Mouse (Mus musculus): ENCODE data around the gene Mrps16. TPM values are rescaled to one million over a fixed set of nuclear protein-coding genes. Genes with fewer than 3 reads are reported as not detected.

The Mrps16 gene
- 17.7 and 18.6 TPM in 2 replicates for polyA plus RNA-seq (2012; ENCODE audit: insufficient read depth, low replicate concordance)

GRCm38 (mm10) chr14:20393205-20393913, at the start of gene Mrps16:
Gene Mrps16, minus strand, starts transcription at chr14:20393634.
- Histone ChIP-seq H3K9me3 (no peaks in the 10 kb centered on the region), H3K36me3 (replicated peaks; ENCODE audit: low read length) (peaks cover 27% of the 10 kb centered on the region), H3K27me3 (replicated peaks) (peaks cover 1% of the 10 kb centered on the region), H3K4me3 (replicated peaks) (peak within 1 kb of the TSS; percentile 99), H3K4me1 (peaks cover 32% of the 10 kb centered on the region)
- no peak for TF ChIP-seq FLI1 (IDR thresholded peaks at IDR 0.05; ENCODE audit: low read length)
- no peak for TF ChIP-seq GATA1 (IDR thresholded peaks at IDR 0.05; ENCODE audit: borderline replicate concordance, low read length)

DNA sequence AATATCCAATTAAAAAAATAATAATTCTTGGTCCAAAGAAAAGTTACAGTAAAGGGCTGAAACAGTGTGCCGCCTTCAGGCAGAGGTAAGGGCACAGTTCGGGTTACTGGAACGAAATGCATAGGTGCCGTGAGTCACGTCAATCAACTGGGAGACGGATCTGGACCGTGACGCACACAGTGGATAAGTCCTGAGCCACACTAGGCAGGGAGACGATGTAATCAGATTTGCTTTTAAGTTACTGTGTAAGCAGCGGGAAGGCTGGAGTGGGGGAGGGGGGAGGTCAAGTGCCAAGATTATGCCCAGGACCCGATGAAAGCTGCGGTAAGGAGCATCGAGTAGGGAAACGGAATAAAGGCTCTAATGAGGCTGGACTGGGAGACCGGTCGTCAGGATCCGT, 48.8 kb upstream of the Mrps16 start:
- H3K4me3 ChIP-seq (replicated peaks), result no peak overlapping the region
- peaks cover 2% of the 10 kb centered on the region for H3K27me3 ChIP-seq (replicated peaks)
- H3K4me1 ChIP-seq, result peaks cover 1% of the 10 kb centered on the region; the same call in 1 of the 2 replicates
- TF ChIP-seq FLI1 (IDR thresholded peaks at IDR 0.05; ENCODE audit: low read length) (no peak), GATA1 (IDR thresholded peaks at IDR 0.05; ENCODE audit: borderline replicate concordance, low read length) (no peak)
- peaks cover 17% of the 10 kb centered on the region for H3K9me3 ChIP-seq
- no peaks in the 10 kb centered on the region for H3K36me3 ChIP-seq (replicated peaks; ENCODE audit: low read length)

DNA sequence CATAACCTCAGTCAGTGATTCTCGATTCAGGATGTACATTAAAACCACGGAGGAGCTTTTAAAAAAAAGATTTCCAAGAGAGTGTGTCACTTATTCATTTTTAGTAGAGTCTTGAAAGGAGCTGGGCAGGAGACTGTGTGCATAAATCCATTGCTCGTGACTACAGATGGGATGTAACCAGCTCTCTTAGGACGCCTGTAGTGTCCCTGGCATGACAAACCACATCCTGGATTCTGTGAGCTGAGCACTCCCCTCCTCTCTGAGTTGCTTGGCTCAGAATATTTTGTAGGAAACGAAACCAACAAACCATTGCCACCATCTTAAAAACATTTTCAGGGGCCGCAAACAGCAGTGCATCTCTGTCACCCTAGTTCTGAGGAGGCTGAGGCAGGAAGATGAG, 43.5 kb upstream of the Mrps16 start:
- H3K36me3 ChIP-seq (replicated peaks; ENCODE audit: low read length), result no peaks in the 10 kb centered on the region
- TF ChIP-seq FLI1 (IDR thresholded peaks at IDR 0.05; ENCODE audit: low read length), result no peak
- no peak for TF ChIP-seq GATA1 (IDR thresholded peaks at IDR 0.05; ENCODE audit: borderline replicate concordance, low read length)
- peaks cover 6% of the 10 kb centered on the region for H3K9me3 ChIP-seq
- peaks cover 7% of the 10 kb centered on the region for H3K27me3 ChIP-seq (replicated peaks)
- H3K4me3 ChIP-seq (replicated peaks), result peak overlapping the region; percentile 28
- H3K4me1 ChIP-seq, result peaks cover 7% of the 10 kb centered on the region

DNA sequence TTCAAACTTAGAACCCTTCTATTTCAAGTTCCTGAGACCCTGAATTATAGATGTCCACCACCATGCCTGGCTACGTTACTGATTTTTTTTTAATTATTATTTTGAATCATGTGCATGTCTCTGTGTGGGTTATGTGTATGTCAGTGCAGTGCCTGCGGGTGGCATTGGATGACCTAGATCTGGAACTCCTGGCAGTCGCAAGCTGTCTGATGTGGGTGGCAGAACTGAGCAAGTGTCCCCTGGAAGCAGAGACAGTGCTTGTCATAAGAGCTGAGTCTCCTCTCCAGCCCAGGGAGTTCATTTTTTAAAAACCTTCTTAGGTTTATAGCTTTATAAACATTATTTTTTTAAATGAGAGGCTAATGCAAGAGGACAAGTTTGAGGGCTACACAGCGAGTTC, 39.0 kb upstream of the Mrps16 start:
- Histone ChIP-seq H3K27me3 (replicated peaks) (peaks cover 5% of the 10 kb centered on the region), H3K36me3 (replicated peaks; ENCODE audit: low read length) (no peaks in the 10 kb centered on the region), H3K9me3 (peaks cover 6% of the 10 kb centered on the region), H3K4me1 (peaks cover 7% of the 10 kb centered on the region), H3K4me3 (replicated peaks) (no peak overlapping the region)
- no peak for TF ChIP-seq FLI1 (IDR thresholded peaks at IDR 0.05; ENCODE audit: low read length)
- TF ChIP-seq GATA1 (IDR thresholded peaks at IDR 0.05; ENCODE audit: borderline replicate concordance, low read length), result no peak

DNA sequence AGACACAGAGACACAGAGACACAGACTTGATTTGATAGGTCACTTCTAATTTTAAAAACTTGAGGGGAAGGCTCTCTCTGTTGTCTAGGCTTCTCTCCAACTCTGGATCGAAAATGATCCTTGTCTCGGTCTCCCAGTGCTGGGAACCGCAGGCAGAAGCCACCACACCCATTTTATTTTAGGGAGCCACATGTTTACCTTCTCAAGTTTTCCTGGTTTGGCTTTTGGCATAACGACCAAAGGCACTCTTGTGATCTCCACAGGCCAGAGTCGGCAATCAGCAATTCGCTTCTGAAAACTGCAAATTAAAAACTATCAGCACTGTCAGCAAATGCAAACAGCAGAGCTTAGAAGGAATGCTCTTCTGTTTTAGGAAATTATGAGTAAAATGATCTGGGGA, 38.3 kb upstream of the Mrps16 start:
- Histone ChIP-seq H3K4me1 (peaks cover under 1% of the 10 kb centered on the region; the same call in 1 of the 2 replicates), H3K36me3 (replicated peaks; ENCODE audit: low read length) (no peaks in the 10 kb centered on the region), H3K4me3 (replicated peaks) (no peak overlapping the region), H3K9me3 (peaks cover 6% of the 10 kb centered on the region), H3K27me3 (replicated peaks) (peaks cover 5% of the 10 kb centered on the region)
- TF ChIP-seq FLI1 (IDR thresholded peaks at IDR 0.05; ENCODE audit: low read length) (no peak), GATA1 (IDR thresholded peaks at IDR 0.05; ENCODE audit: borderline replicate concordance, low read length) (no peak)

DNA sequence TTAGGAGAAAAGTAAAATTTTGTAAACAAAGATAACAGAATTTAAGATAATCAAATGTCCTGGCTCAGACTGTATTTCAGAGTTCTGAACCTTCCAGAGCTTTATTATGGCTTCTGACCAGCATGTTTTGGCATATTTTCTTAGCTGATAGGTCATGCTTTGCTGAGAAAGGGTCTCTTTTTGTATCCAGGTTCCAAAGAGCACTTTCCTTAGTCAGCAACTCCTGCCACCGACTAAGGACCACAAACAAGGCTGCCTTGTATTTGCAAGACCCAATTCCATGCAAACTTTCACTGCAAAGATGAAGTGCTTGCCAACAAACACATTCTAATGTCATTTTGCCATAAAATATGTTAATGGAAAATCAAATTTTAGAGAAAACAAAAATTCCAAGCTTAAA, 36.4 kb upstream of the Mrps16 start:
- H3K4me3 ChIP-seq (replicated peaks), result no peak overlapping the region
- peaks cover 2% of the 10 kb centered on the region for H3K27me3 ChIP-seq (replicated peaks)
- no peaks in the 10 kb centered on the region for H3K36me3 ChIP-seq (replicated peaks; ENCODE audit: low read length)
- peaks cover 6% of the 10 kb centered on the region for H3K9me3 ChIP-seq
- no peaks in the 10 kb centered on the region for H3K4me1 ChIP-seq
- TF ChIP-seq GATA1 (IDR thresholded peaks at IDR 0.05; ENCODE audit: borderline replicate concordance, low read length) (no peak), FLI1 (IDR thresholded peaks at IDR 0.05; ENCODE audit: low read length) (no peak)

- Histone ChIP-seq H3K9me3 (peaks cover 6% of the 10 kb centered on the region), H3K4me3 (replicated peaks) (no peak overlapping the region), H3K36me3 (replicated peaks; ENCODE audit: low read length) (no peaks in the 10 kb centered on the region), H3K27me3 (replicated peaks) (no peaks in the 10 kb centered on the region), H3K4me1 (no peaks in the 10 kb centered on the region)
- no peak for TF ChIP-seq FLI1 (IDR thresholded peaks at IDR 0.05; ENCODE audit: low read length)
- TF ChIP-seq GATA1 (IDR thresholded peaks at IDR 0.05; ENCODE audit: borderline replicate concordance, low read length), result no peak
Observed at GRCm38 (mm10) chr14:20428593-20428992, 35.2 kb upstream of the Mrps16 start.

GRCm38 (mm10) chr14:20423046-20423445, 29.6 kb upstream of the Mrps16 start:
- Histone ChIP-seq H3K36me3 (replicated peaks; ENCODE audit: low read length) (no peaks in the 10 kb centered on the region), H3K4me1 (peaks cover 8% of the 10 kb centered on the region), H3K9me3 (no peaks in the 10 kb centered on the region), H3K4me3 (replicated peaks) (no peak overlapping the region), H3K27me3 (replicated peaks) (no peaks in the 10 kb centered on the region)
- TF ChIP-seq FLI1 (IDR thresholded peaks at IDR 0.05; ENCODE audit: low read length), result no peak
- no peak for TF ChIP-seq GATA1 (IDR thresholded peaks at IDR 0.05; ENCODE audit: borderline replicate concordance, low read length)

DNA sequence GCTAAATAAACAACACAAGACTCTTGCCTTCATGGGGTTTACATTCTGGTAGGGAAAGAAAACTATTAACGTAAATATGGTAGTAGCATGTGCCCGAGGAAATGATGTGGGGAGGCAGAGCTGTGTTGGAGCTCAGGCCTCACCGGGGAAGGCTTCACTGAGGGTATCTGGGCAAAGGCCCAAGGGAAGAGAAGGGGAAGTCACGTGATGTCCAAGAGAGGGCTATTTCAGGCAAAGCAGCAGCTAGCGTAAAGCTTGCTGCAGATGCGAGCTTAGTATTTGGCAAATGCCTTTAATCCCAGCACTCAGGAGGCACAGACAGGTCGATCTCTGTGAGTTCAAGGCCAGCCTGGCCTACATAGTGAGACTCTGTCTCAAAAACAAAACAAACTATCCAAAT, 28.8 kb upstream of the Mrps16 start:
- H3K36me3 ChIP-seq (replicated peaks; ENCODE audit: low read length), result no peaks in the 10 kb centered on the region
- peak overlapping the region; percentile 2 for H3K4me3 ChIP-seq (replicated peaks)
- H3K9me3 ChIP-seq, result no peaks in the 10 kb centered on the region
- peaks cover 8% of the 10 kb centered on the region for H3K4me1 ChIP-seq
- TF ChIP-seq FLI1 (IDR thresholded peaks at IDR 0.05; ENCODE audit: low read length) (no peak), GATA1 (IDR thresholded peaks at IDR 0.05; ENCODE audit: borderline replicate concordance, low read length) (no peak)
- H3K27me3 ChIP-seq (replicated peaks), result no peaks in the 10 kb centered on the region

- H3K4me1 ChIP-seq, result peaks cover 10% of the 10 kb centered on the region
- no peak overlapping the region for H3K4me3 ChIP-seq (replicated peaks)
- no peaks in the 10 kb centered on the region for H3K9me3 ChIP-seq
- TF ChIP-seq GATA1 (IDR thresholded peaks at IDR 0.05; ENCODE audit: borderline replicate concordance, low read length) (no peak), FLI1 (IDR thresholded peaks at IDR 0.05; ENCODE audit: low read length) (no peak)
- H3K36me3 ChIP-seq (replicated peaks; ENCODE audit: low read length), result no peaks in the 10 kb centered on the region
- peaks cover 11% of the 10 kb centered on the region for H3K27me3 ChIP-seq (replicated peaks)
Observed at GRCm38 (mm10) chr14:20400071-20400470, 6.6 kb upstream of the Mrps16 start.

Measured in megakaryocyte, embryonic 14.5 days (primary cell).